Mouse (Mus musculus): ENCODE results near the gene Maats1.

GRCm38 (mm10) chr16:38385700-38386099 is 43.8 kb upstream of the Maats1 start:
- TF ChIP-seq CTCF (IDR thresholded peaks at IDR 0.05; ENCODE audit: extremely low read depth, insufficient read depth, low read length) = no peak
- TF ChIP-seq POLR2A (IDR thresholded peaks at IDR 0.05; ENCODE audit: extremely low read depth, insufficient read depth, low read length) = no peak
